Mouse (Mus musculus) colon, adult 2 months (tissue): ENCODE results near the gene Prss23. TPM values are rescaled to one million over a fixed set of nuclear protein-coding genes. Genes with fewer than 3 reads are reported as not detected.

ENCODE experiments used
- polyA plus RNA-seq: library from polyadenylated mRNA; depleted of rRNA; stranded (reverse); fragments of >200 nt; gene quantifications from 2 replicates; pipeline ENCODE4 v1.2.3, GENCODE M21; 2012; rRNA removed

The Prss23 gene
- 73.9 and 83.7 TPM in 2 replicates for polyA plus RNA-seq

DNA sequence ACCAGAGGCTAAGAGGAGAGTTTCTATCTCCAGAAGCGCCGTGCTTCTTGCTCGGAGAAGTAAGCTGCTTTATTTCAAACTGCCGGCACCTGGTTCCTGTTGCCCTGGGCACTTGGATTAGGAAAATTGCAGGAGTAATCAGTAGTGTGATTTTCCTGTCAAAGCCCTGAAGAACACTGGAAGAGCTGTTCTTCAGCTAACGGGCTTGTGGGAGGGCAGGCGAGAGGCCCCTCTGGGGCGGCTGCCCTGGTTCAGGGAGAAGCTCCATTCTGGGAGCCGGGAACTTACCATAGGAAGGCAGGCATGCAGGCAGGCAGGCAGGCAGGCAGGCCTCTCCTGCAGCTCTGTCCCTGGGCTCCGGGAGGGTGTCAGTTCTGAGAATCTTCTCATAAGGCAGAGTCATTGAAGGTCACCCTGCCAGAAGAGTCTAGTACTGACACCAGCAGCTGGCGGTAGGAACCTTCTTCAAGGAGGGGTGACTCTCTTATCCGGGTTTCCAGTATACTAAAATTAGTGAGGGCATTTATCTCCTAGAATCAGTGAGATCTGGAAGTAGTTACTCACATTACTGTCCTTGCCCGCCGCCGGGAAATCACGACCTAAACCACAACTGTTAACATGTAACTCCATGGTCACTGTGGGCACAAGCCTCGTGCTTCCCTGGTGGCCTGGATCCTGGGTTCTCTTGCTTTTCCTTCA is at the start of gene Prss23:
TSS of gene Prss23 (minus strand) at position 457 of the 699 bp plus-strand sequence.

Other genes with a start within 250 kb of the Prss23 start
- gene Tmem135, start 123.0 kb downstream of the Prss23 start, polyA plus RNA-seq: 42.8 and 53.3 TPM in 2 replicates
- gene Fzd4, start 122.8 kb downstream of the Prss23 start, polyA plus RNA-seq: 4.5 and 4.7 TPM in 2 replicates
- gene Me3, start 105.2 kb upstream of the Prss23 start, polyA plus RNA-seq: 2.4 and 2.8 TPM in 2 replicates